Mouse (Mus musculus): ENCODE measurements at regions not wholly inside any gene's neighbourhood (a gene's known extent, or its start where the extent isn't known, plus 50 kb on each side); places are given as distances from the start of the nearest gene placed in this dataset.

GRCm38 (mm10) chr12:106729686-106730085 lies 719.7 kb downstream of the Vrk1 start:
- DNase-seq (ENCODE audit: low spot score), result no peak

- no peak for DNase-seq (ENCODE audit: low spot score)
These were observed 722.3 kb downstream of the Vrk1 start for GRCm38 (mm10) chr12:106732108-106732857.

DNA sequence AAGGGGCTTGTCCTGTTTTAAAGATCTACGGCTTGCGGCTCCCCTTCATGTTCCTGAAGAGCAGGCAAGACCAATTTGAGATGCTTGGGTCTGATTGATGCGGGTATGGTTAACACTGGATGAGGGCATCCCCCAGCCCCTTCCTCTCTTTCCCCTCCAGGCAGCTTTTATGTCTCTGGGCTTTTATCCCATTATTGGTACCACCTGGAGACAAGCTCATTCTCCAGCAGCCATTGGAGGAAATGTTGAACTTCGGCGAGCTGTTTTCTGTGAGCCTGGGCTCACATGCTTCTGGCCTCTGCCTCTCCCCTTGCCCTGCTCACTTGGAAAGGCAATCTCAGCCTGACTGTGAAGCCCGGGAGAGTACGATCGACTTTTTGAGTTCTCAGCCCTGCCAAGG lies 738.7 kb downstream of the Vrk1 start:
- no peak for DNase-seq (ENCODE audit: low spot score)

DNA sequence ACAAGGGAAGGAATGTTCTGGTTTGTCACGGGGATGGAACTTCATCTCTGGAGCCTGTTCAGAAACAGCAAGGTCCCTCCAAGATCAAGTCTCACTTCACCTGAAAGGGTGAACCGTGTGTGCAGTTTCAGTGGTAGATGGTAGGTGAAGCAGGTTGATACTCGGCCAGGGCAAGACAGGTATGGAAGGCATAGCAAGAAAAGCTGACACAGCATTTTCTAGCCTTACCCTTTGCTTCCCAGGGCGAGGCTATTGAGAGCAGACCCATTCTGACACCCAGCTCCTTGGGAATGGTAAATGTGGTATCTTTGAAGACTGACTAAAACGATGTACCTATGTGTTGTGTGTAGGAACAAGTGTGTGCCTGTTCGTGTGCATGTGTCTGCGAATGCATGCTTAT lies 724.9 kb upstream of the 3110018I06Rik start:
- no peak for DNase-seq (ENCODE audit: low spot score)

GRCm38 (mm10) chr12:106764516-106764915 lies 723.9 kb upstream of the 3110018I06Rik start:
- no peak for DNase-seq (ENCODE audit: low spot score)

GRCm38 (mm10) chr12:106773536-106773935 lies 714.9 kb upstream of the 3110018I06Rik start:
- DNase-seq (ENCODE audit: low spot score), result no peak

- DNase-seq (ENCODE audit: low spot score), result no peak
These were observed 691.8 kb upstream of the 3110018I06Rik start for GRCm38 (mm10) chr12:106796596-106796995.

DNA sequence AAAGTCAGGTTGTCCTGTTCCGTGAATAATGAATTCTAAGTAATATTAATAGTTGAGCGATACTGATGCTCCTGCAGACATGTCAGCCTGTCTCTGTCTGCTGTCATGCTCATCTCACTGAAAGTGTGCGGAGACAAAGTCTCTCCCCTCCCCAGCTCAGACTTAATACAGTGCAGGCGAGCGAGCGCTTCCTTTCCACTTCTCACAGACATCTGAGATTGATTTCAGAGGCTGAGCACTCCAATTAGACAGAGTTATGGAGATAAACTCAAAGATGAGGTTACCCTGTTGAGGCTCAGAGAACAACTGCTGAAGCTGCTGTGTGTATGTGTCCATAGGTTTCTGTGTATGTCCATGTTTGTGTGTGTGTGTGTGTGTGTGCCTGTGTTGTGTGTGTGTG lies 668.7 kb upstream of the 3110018I06Rik start:
- DNase-seq (ENCODE audit: low spot score), result no peak

GRCm38 (mm10) chr12:106822311-106822710 lies 666.1 kb upstream of the 3110018I06Rik start:
- no peak for DNase-seq (ENCODE audit: low spot score)

DNA sequence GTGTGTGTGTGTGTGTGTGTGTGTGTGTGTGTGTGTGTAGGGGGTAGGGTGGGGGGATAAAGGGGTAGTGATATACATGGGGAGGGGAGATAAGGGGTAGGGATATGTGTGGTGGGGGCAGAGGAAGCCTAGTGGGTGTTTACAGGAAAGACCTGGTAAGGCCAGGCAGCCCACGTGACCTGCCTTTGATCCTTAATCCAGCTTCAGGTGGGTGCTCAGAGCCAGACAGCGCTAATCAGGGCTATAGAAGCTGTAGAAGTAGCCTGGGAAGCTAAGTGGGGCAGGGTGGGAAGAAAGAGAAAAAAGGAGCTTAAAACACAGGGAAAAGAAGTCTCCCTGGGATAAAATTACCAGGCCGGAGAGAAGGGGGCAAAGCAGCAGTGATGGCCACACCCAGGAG lies 659.9 kb upstream of the 3110018I06Rik start:
- no peak for DNase-seq (ENCODE audit: low spot score)

- DNase-seq (ENCODE audit: low spot score), result no peak
These were observed 659.1 kb upstream of the 3110018I06Rik start for GRCm38 (mm10) chr12:106829323-106829722.

DNA sequence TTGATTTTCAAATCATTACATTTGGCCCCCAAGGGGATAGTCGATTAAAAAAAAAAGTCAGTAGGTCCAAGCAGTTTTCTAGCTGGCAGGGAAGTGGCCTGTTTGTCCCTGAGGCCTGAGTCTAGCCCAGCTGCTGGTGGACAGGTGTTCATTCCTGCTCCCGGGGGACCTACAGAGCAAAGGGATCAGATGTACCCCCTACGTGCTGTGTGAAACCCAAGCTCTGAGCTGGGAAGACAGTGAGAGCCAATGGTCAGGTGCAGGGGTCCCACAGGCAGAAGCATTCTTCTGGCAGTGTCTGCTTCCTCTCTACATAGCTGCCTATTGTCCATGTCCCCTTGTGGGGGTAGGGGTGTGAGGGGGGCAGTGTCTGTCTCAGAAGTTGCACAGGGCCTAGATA lies 653.2 kb upstream of the 3110018I06Rik start:
- no peak for DNase-seq (ENCODE audit: low spot score)

GRCm38 (mm10) chr12:106839618-106840017 lies 648.8 kb upstream of the 3110018I06Rik start:
- DNase-seq (ENCODE audit: low spot score), result no peak

- no peak for DNase-seq (ENCODE audit: low spot score)
These were observed 648.2 kb upstream of the 3110018I06Rik start for GRCm38 (mm10) chr12:106840150-106840651.

DNA sequence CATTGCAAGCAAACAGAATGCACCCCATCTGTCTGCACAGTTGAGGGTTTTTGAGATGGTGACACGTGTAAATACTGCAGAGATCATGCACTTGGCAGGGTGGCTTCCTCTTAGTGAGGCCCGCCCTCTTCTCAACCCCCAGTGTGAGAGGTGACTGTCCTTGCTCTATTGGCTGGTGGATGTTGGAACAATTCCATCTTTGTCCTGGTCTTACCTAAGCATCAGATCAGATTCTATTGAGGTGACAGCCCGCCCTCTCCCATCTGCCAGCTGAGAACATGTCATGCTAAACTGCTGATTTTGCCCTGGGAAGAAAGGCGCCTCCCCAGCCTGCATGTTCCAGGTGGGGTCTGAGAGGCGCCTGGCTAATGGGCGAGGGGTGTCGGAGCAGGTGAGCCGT lies 646.4 kb upstream of the 3110018I06Rik start:
- no peak for DNase-seq (ENCODE audit: low spot score)

- DNase-seq (ENCODE audit: low spot score), result no peak
These were observed 646.0 kb upstream of the 3110018I06Rik start for GRCm38 (mm10) chr12:106842396-106842795.

DNA sequence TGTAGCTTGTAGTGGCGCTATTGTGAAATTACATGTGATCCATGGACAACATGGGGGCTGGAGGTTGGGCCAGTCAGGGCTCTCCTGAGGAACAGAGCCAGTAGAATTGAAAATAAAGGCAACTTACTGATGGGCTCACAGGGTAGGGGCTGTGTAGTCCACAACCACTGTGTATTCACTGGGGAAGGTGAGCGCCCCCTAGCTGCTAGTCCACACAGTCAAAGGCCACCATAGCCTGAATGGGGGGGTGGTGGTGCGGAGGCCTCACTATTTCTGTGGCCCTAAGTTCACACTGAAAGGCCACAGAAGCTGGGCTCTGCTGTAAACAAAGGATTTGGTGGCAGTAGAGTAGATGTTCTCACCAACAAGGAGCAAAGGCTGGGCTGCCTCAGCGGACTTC lies 636.8 kb upstream of the 3110018I06Rik start:
- DNase-seq (ENCODE audit: low spot score), result no peak

DNA sequence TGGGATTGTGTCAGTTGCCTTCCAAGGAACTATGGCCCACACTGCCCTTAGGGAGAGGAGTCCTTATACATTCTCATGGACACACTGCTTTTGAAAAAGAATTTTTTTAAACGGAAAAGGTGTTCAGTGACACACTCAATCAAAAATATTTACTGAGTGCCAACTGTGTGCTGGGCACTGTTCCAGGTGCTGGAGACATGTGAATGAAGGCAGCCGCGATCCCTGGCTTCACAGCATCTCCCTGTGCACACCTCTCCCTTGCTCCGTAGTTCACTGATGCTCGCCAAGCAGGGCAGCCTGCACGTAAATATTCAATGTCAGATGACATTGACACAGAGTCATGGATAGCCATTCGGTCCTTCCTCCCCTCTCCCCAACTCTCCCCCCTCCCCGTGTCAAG lies 635.7 kb upstream of the 3110018I06Rik start:
- no peak for DNase-seq (ENCODE audit: low spot score)

DNA sequence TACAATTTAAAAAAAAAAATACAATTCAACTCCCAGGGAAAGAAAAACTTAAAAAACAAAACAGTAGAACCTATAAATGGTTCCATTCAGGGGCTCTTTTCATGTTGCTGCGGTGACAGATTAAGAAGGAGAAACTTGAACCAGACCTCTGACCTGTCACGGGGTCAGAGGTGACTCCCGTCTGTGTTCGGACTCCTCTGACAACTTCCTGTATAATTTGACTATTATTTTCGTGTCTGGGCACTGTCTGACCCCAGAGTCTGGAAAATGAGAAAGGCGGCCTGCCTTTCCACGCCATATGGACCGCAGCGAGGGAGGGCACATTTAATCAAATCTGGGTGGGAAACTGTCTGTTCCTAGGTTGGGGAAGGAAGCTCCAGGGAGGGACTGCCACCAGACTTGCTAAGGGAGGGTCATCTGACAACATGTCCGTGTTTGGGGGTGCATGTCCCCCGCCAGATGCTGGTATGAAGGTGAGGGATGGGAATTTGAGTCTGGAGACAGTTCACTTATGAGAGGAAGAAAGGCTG lies 634.7 kb upstream of the 3110018I06Rik start:
- DNase-seq (ENCODE audit: low spot score), result no peak

DNA sequence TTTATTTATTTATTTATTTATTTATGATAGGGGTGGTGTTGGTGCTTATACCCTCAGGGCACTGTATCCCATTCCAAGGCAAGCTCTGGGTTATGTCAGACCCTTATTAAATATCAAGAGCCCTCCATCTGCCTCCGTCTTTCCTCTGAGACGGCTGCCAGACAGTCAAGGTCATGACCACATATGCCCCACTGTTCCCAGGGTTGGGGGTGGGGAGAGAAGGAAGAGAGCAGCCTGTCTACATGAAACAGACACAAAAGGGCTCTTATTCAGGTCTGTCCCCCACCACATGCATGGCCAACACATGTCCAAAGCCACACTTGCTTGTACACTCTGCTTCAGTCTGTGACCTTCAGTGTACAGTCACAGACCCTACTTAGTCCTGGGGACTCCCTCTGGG lies 632.9 kb upstream of the 3110018I06Rik start:
- DNase-seq (ENCODE audit: low spot score), result no peak

GRCm38 (mm10) chr12:106861638-106862037 lies 626.8 kb upstream of the 3110018I06Rik start:
- DNase-seq (ENCODE audit: low spot score), result no peak

GRCm38 (mm10) chr12:106864076-106864475 lies 624.4 kb upstream of the 3110018I06Rik start:
- no peak for DNase-seq (ENCODE audit: low spot score)

DNA sequence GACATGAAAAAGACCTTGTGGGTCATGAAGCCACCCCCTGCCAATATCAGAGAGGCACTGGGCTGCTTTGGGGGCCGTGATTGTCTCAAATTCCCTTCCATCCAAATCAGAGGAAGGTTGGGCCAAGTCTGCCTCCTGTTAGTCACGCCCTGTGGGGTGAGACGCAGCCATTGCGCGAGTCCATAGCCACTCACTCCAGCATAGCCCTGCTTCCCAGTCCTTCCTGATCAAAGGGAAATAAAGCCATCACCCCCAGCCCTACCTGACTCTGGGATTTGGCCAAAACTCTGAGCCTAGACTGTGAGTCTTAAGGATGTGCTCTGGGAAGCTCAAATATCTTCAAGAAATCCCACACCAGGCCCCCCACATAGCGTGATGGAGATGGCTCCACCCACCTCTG lies 620.4 kb upstream of the 3110018I06Rik start:
- no peak for DNase-seq (ENCODE audit: low spot score)

GRCm38 (mm10) chr12:106871481-106871880 lies 617.0 kb upstream of the 3110018I06Rik start:
- no peak for DNase-seq (ENCODE audit: low spot score)

Measured in ovary, postnatal 14 days (tissue).